Mouse (Mus musculus) Muller cell, postnatal 12 days (primary cell): ENCODE data around the gene Sox5.

Experiments used
- DNase-seq: peaks from one replicate; pipeline ENCODE4 v3.0.0-alpha.2; 2015; ENCODE audit errors: inconsistent ontology term

Sox5 gene

DNA sequence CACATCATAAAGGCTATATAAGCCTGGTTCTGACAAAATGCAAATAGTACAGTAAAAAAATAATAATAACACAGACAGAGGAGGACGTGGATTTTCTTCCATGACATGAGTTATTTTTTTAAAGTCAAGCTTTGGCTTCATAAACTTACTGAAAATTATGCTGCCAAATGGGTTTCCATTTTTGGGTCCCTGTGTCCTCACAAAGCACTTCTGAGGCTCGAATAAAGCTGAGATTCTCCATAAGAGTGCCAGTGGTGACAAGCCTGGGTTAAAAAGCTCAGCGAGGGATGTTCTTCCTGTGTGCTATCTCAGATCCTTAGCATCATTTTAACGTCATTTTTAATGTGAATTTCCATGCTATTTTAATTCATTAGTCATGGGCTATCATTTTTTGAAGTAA lies 996.1 kb downstream of the Sox5 start:
- DNase-seq, result no peak
